Mouse (Mus musculus) midbrain, embryonic 11.5 days (tissue): ENCODE measurements around the gene Gon7. TPM values are rescaled to one million over a fixed set of nuclear protein-coding genes. Genes with fewer than 3 reads are reported as not detected.

Experiments
- ATAC-seq: fragments of 200-750 bp; cut with Nextera tagmentation; 2 replicates; pipeline ENCODE4 v1.8.0; 2017; ENCODE audit warnings: moderate TSS enrichment, moderate library complexity; ENCODE audit not compliant: low FRiP score
- DNase-seq: peaks from one replicate; pipeline ENCODE4 v3.0.0; 2015; ENCODE audit warnings: low spot score; ENCODE audit errors: missing footprints
- H3K27ac ChIP-seq: fragments of 300-500 bp; sonication (generic); 2 replicates; pipeline ENCODE4 v1.5.1; 2014; ENCODE audit warnings: low read depth, low read length
- H3K27me3 ChIP-seq: fragments of 300-500 bp; sonication (generic); 2 replicates; pipeline ENCODE4 v1.6.1; 2014; ENCODE audit warnings: mild to moderate bottlenecking, low read length, moderate library complexity, mixed read lengths; ENCODE audit not compliant: control insufficient read depth, insufficient read depth
- H3K36me3 ChIP-seq: fragments of 300-500 bp; sonication (generic); 2 replicates; pipeline ENCODE4 v1.6.1; 2014; ENCODE audit warnings: mild to moderate bottlenecking, low read length, moderate library complexity, mixed read lengths; ENCODE audit not compliant: control insufficient read depth, insufficient read depth
- H3K4me1 ChIP-seq: fragments of 300-500 bp; sonication (generic); 2 replicates; pipeline ENCODE4 v1.6.1; 2014; ENCODE audit warnings: low read length; ENCODE audit not compliant: control insufficient read depth, insufficient read depth
- H3K4me2 ChIP-seq: fragments of 300-500 bp; sonication (generic); 2 replicates; pipeline ENCODE4 v1.6.1; 2014; ENCODE audit warnings: mild to moderate bottlenecking, moderate library complexity
- H3K4me3 ChIP-seq: fragments of 300-500 bp; sonication (generic); 2 replicates; pipeline ENCODE4 v1.5.1; 2014; ENCODE audit warnings: low read depth, low read length
- H3K9ac ChIP-seq: fragments of 300-500 bp; sonication (generic); 2 replicates; pipeline ENCODE4 v1.6.1; 2014; ENCODE audit warnings: low read length
- H3K9me3 ChIP-seq: fragments of 300-500 bp; sonication (generic); 2 replicates; pipeline ENCODE4 v1.6.1; 2016; ENCODE audit warnings: low read length; ENCODE audit not compliant: control insufficient read depth
- WGBS: fragments of 180-500 bp; shearing (Covaris S2); extraction: QIAGEN DNeasy Blood & Tissue Kit; methylation state at CpG from one replicate; pipeline ENCODE4 v1.1.7; 2014; 5-methylcytosine and 5-hydroxymethylcytosine counted together
- polyA plus RNA-seq: library from polyadenylated mRNA; unstranded; fragments of >200 nt; fragmentation: Nextera tagmentation; extraction: Ambion mirVana; gene quantifications from 2 replicates; pipeline ENCODE4 v1.2.1, GENCODE M21; 2014

Gon7 gene
- polyA plus RNA-seq, 1 experiment from 2014 or later, result 47.7 TPM

GRCm38 (mm10) chr12:102705216-102705871, 52.3 kb downstream of the Gon7 start:
- Histone ChIP-seq H3K36me3 (no peaks in the 10 kb centered on the region), H3K27me3 (no peaks in the 10 kb centered on the region; the same call in 1 of the 2 replicates), H3K4me1 (peaks cover 33% of the 10 kb centered on the region), H3K4me2 (peak overlapping the region; percentile 94), H3K9ac (peak overlapping the region; percentile 78), H3K27ac (peak overlapping the region; percentile 51), H3K4me3 (peak overlapping the region; percentile 78), H3K9me3 (no peaks in the 10 kb centered on the region)
- DNase-seq, result peak; percentile 99
- peak; percentile 89 for ATAC-seq
- 3% methylated on average over 30 of the region's 45 CpGs for WGBS

GRCm38 (mm10) chr12:102704457-102705198, 53.0 kb downstream of the Gon7 start, which contains the start of gene Itpk1:
TSS of gene Itpk1 (minus strand) at chr12:102704930.
- WGBS, result under 1% methylated on average over 67 of the region's 105 CpGs
- Histone ChIP-seq H3K9ac (peak within 1 kb of the TSS; percentile 78), H3K4me2 (peak within 1 kb of the TSS; percentile 94), H3K4me3 (peak within 1 kb of the TSS; percentile 78), H3K4me1 (peaks cover 33% of the 10 kb centered on the region), H3K27me3 (no peaks in the 10 kb centered on the region; the same call in 1 of the 2 replicates), H3K36me3 (no peaks in the 10 kb centered on the region), H3K27ac (peak within 1 kb of the TSS; percentile 51), H3K9me3 (no peaks in the 10 kb centered on the region)
- ATAC-seq (peak; percentile 90), DNase-seq (peak; percentile 93)

- ATAC-seq, result 0 out of 2 replicates have a peak, but pooled peaks have one; percentile 0
- Histone ChIP-seq H3K4me2 (peak overlapping the region; percentile 94), H3K9ac (peak overlapping the region; percentile 78; the same call in 1 of the 2 replicates), H3K9me3 (no peaks in the 10 kb centered on the region), H3K36me3 (no peaks in the 10 kb centered on the region), H3K27me3 (no peaks in the 10 kb centered on the region; the same call in 1 of the 2 replicates), H3K4me1 (peaks cover 36% of the 10 kb centered on the region), H3K4me3 (peak overlapping the region; percentile 78), H3K27ac (no peak overlapping the region)
- WGBS, result 5% methylated on average over 17 of the region's 17 CpGs
- DNase-seq, result no peak
These were observed 53.6 kb downstream of the Gon7 start for GRCm38 (mm10) chr12:102703921-102704408.

- H3K9ac ChIP-seq, result 0 out of 2 replicates have a peak overlapping the region, but pooled peaks have one; percentile 24
- H3K4me1 ChIP-seq, result peaks cover 41% of the 10 kb centered on the region
- H3K36me3 ChIP-seq, result no peaks in the 10 kb centered on the region
- H3K4me2 ChIP-seq, result peak overlapping the region; percentile 94
- no peaks in the 10 kb centered on the region for H3K9me3 ChIP-seq
- DNase-seq, result peak; percentile 92
- H3K4me3 ChIP-seq, result peak overlapping the region; percentile 78
- WGBS, result 29% methylated on average over 6 of the region's 6 CpGs
- ATAC-seq, result no peak
- no peak overlapping the region for H3K27ac ChIP-seq
- no peaks in the 10 kb centered on the region; the same call in 1 of the 2 replicates for H3K27me3 ChIP-seq
These were observed 54.2 kb downstream of the Gon7 start for GRCm38 (mm10) chr12:102703441-102703840.

Other genes with a start within 250 kb of the Gon7 start
- 23.5 and 24.0 TPM in 2 replicates for gene Chga, start 202.8 kb downstream of the Gon7 start, polyA plus RNA-seq
- 11.6 and 14.2 TPM in 2 replicates for gene Itpk1, start 52.9 kb downstream of the Gon7 start, polyA plus RNA-seq
- gene Moap1, start 14.1 kb downstream of the Gon7 start, polyA plus RNA-seq, result 40.8 and 41.4 TPM in 2 replicates
- gene Tmem251, start 14.0 kb downstream of the Gon7 start, polyA plus RNA-seq, result 12.2 and 12.3 TPM in 2 replicates
- gene Gm28051, start within 50 bp of the Gon7 start, polyA plus RNA-seq, result not detected in 2 replicates
- gene Ubr7, start 164 bp upstream of the Gon7 start, polyA plus RNA-seq, result 70.8 and 75.0 TPM in 2 replicates
- 36.0 and 36.5 TPM in 2 replicates for gene Gm20604, start 869 bp upstream of the Gon7 start, polyA plus RNA-seq
- gene Btbd7, start 120.7 kb upstream of the Gon7 start, polyA plus RNA-seq, result 18.4 and 18.5 TPM in 2 replicates
- gene Cox8c, start 141.5 kb upstream of the Gon7 start, polyA plus RNA-seq, result not detected in 2 replicates
- gene Unc79, start 191.1 kb upstream of the Gon7 start, polyA plus RNA-seq, result 2.6 and 2.9 TPM in 2 replicates